Mouse (Mus musculus) lung, adult 2 months (tissue): Measurements from ENCODE around the gene Trpv4. TPM values are rescaled to one million over a fixed set of nuclear protein-coding genes. Genes with fewer than 3 reads are reported as not detected.
A peak's percentile ranks its signal among the peaks of the same experiment; 100 is the strongest.

Source experiments
- DNase-seq: peaks from one replicate; pipeline ENCODE4 v3.0.0; 2022
- H3K4me1 ChIP-seq: fragments of 200-500 bp; 2 replicates; pipeline ENCODE4 v1.6.1; 2011; ENCODE audit warnings: low read length; ENCODE audit not compliant: control insufficient read depth, insufficient read depth
- H3K4me3 ChIP-seq: fragments of 200-500 bp; replicated peaks from 2 replicates; pipeline ENCODE3; 2011; ENCODE audit warnings: low read depth, mild to moderate bottlenecking, control low read depth, low read length; ENCODE audit errors: extremely low read depth
- CTCF ChIP-seq: fragments of 200-500 bp; IDR thresholded peaks from 2 replicates; pipeline ENCODE4 v1.5.1; 2011; ENCODE audit warnings: mild to moderate bottlenecking, low read length, control low read depth; ENCODE audit not compliant: insufficient read depth
- POLR2A ChIP-seq: fragments of 200-500 bp; IDR thresholded peaks from 2 replicates; pipeline ENCODE4 v1.6.1; 2011; ENCODE audit warnings: low read depth, mild to moderate bottlenecking, control low read depth, low read length, borderline replicate concordance; ENCODE audit errors: extremely low read depth
- WGBS: fragments of 180-500 bp; shearing (Covaris S2); methylation state at CpG from one replicate; pipeline ENCODE4 v1.1.7; 2018; 5-methylcytosine and 5-hydroxymethylcytosine counted together
- polyA plus RNA-seq: library from polyadenylated mRNA; depleted of rRNA; stranded (reverse); fragments of >200 nt; gene quantifications from 2 replicates; pipeline ENCODE4 v1.2.3, GENCODE M21; 2012

Trpv4 gene
- polyA plus RNA-seq, 1 experiment: 8.8 TPM

DNA sequence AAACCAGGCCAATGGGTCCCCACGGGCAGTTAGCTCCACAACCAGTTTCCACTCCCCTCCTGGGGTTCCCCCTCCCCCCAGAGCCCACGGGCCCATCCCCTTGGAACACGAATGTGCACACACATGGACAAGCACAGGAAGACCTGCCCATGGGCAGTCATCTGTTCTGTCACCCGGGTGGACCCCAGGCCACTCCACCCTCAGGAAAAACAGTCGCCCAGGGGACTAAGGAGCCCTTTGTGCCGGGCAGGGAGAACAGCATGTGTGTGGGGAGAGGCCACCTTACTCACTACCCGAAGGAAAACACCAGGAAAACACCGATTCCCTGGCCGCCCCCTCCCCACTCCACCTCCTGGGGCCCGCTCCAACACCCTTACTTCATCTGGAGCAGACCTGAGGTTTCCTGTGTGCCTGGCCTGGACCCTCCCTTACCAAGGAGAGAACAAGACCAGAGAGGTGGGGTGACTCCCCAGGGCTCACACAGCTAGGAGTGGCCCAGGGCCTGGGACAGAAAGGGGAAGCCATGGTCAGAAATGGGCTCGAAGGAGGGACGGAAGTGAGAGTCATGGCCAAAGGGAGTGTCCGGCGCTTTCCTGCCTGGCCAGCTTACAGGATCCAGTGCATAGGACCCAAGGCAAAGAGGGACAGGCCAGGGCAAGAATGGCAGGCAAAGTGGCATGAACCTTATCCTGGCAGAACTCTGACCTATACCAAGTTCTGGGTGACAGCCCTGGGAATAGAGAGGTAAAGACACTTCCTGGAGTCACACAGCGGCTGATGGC, 4.4 kb downstream of the Trpv4 start:
- Histone ChIP-seq H3K4me1 (peaks cover 5% of the 10 kb centered on the region), H3K4me3 (no peak overlapping the region)
- 54% methylated on average over 15 of the region's 15 CpGs for whole genome bisulfite sequencing
- no peak for DNase-seq
- TF ChIP-seq CTCF (no peak), POLR2A (peak; percentile 32; the same call in 1 of the 2 replicates)

GRCm38 (mm10) chr5:114651449-114651848, 6.8 kb downstream of the Trpv4 start:
- TF ChIP-seq POLR2A (no peak), CTCF (no peak)
- 29% methylated on average over 3 of the region's 3 CpGs for WGBS

GRCm38 (mm10) chr5:114651002-114651401, 7.2 kb downstream of the Trpv4 start:
- peaks cover 17% of the 10 kb centered on the region for H3K4me1 ChIP-seq
- 34% methylated on average over 14 of the region's 14 CpGs for WGBS

More at GRCm38 (mm10) chr5:114651449-114651848, 6.8 kb downstream of the Trpv4 start:
- Histone ChIP-seq H3K4me3 (no peak overlapping the region), H3K4me1 (peaks cover 17% of the 10 kb centered on the region)
- no peak for DNase-seq

DNA sequence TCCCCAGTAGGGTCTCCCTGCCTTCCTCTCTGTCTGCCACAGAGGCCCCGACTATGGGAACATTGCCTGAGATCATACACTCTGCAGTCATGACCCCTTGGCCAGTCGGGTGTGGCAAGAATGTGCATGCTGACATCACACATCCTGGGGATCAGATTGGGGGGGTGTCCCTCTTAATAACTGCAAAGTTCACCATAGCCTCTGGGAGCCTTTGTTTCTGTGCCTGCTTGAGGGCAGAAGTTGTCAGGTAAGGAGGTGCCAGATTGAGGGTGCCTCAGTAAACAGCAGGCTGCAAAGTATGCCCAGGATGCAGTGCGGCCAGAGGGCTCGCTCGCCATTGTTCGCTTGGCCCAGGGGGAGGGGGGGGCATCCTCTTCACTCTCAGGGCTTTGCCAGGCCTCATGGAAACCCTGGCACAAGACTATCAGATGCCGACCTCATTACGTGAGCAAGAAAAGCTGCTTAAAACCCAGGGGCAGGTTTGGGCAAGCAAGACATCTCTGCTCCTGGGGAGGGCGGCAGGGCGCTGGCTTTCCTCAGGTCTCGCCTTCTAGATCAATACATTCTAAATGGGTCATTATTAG, 9.4 kb downstream of the Trpv4 start:
- H3K4me1 ChIP-seq: peaks cover 17% of the 10 kb centered on the region
- TF ChIP-seq CTCF: no peak
- H3K4me3 ChIP-seq: no peak overlapping the region
- DNase-seq: no peak
- WGBS: 49% methylated on average over 11 of the region's 11 CpGs

More at GRCm38 (mm10) chr5:114651002-114651401, 7.2 kb downstream of the Trpv4 start:
- H3K4me3 ChIP-seq: no peak overlapping the region
- TF ChIP-seq POLR2A (no peak), CTCF (no peak)
- no peak for DNase-seq

DNA sequence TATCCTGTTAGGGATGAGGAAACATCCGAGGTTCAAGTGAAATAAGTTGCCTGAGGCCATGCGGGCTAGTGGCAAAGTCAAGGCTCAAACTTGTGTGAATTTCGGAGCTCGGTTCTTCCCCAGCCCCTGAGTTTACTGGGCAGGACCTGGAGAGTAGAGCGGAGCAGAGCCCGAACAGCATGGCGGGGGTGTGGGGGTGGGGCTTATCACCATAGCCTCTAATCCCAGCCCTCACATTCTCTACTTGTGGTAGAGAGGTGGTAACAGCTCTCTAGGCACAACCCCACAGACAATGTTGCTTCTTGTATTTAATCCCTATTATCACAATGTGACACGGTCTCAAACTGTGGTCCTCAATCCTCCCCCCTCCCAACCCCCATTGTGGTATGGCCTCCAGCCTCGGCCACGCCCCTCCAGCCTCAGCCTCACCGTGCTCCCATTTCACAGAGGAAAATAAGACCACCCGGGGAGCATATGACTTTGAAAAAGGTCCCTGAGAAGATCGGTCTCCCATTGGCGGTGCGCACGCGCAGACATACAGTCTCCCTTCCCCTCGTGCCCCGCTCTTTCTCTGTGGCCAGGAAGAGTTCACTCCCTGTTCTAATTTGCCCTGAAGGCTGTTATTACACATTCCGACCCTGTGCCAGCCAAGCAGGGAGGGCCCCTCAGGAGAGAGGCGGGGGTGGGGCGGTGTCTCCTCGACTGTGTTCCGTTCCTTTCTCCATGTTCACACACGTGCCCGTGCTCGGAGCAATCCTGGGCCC, 10.8 kb downstream of the Trpv4 start:
- 5% methylated on average over 27 of the region's 27 CpGs for WGBS

GRCm38 (mm10) chr5:114645916-114646315, 12.3 kb downstream of the Trpv4 start:
- WGBS: 90% methylated on average over 5 of the region's 5 CpGs
- Histone ChIP-seq H3K4me3 (no peak overlapping the region), H3K4me1 (peaks cover 17% of the 10 kb centered on the region)
- DNase-seq: no peak
- TF ChIP-seq POLR2A (no peak), CTCF (no peak)

More for the DNA sequence above, 10.8 kb downstream of the Trpv4 start:
- peaks cover 17% of the 10 kb centered on the region for H3K4me1 ChIP-seq
- H3K4me3 ChIP-seq: peak overlapping the region; percentile 48
- peak; percentile 46 for DNase-seq
- TF ChIP-seq CTCF (no peak), POLR2A (no peak)

DNA sequence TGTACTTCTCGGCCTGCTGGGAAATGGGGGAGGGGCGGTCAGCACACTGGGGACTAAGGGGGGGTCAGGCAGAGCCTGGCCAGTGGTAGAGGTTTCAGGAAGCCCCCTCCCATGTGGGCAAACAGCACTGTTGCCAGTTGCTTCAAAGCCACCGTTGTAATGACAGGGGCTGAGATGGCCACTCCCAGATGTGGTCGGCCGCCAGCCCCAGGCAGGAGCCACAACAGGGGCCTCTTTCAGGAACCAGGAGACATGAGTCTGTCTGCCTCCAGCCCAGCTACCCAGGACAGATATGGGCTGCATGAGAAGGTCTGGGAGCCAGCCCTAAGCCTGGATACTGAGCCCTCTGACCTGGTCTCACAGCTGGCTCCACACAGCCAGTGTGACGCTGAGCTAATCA, 13.3 kb downstream of the Trpv4 start:
- TF ChIP-seq POLR2A: no peak
- TF ChIP-seq CTCF: no peak
- 51% methylated on average over 6 of the region's 6 CpGs for WGBS
- H3K4me3 ChIP-seq: no peak overlapping the region
- no peak for DNase-seq
- peaks cover 17% of the 10 kb centered on the region for H3K4me1 ChIP-seq

GRCm38 (mm10) chr5:114640809-114641208, 17.4 kb downstream of the Trpv4 start:
- TF ChIP-seq POLR2A (no peak), CTCF (no peak)
- Histone ChIP-seq H3K4me1 (peaks cover 3% of the 10 kb centered on the region; the same call in 1 of the 2 replicates), H3K4me3 (no peak overlapping the region)
- 79% methylated on average over 10 of the region's 10 CpGs for WGBS
- no peak for DNase-seq

GRCm38 (mm10) chr5:114639645-114639957, 18.6 kb downstream of the Trpv4 start:
- H3K4me3 ChIP-seq: no peak overlapping the region
- WGBS: 18% methylated on average over 7 of the region's 7 CpGs
- TF ChIP-seq CTCF (no peak), POLR2A (no peak)
- DNase-seq: no peak
- H3K4me1 ChIP-seq: peaks cover 3% of the 10 kb centered on the region; the same call in 1 of the 2 replicates
